Mouse (Mus musculus): ENCODE results near the gene Coq9. TPM values are rescaled to one million over a fixed set of nuclear protein-coding genes. Genes with fewer than 3 reads are reported as not detected.
"Not testable (repeated sequence)": the region's sequence is repeated elsewhere in the genome, so short reads cannot be mapped to it uniquely, and the experiment has no call there.

Gene Coq9
- polyA plus RNA-seq, 1 experiment from 2014 or later = 80.4 TPM

DNA sequence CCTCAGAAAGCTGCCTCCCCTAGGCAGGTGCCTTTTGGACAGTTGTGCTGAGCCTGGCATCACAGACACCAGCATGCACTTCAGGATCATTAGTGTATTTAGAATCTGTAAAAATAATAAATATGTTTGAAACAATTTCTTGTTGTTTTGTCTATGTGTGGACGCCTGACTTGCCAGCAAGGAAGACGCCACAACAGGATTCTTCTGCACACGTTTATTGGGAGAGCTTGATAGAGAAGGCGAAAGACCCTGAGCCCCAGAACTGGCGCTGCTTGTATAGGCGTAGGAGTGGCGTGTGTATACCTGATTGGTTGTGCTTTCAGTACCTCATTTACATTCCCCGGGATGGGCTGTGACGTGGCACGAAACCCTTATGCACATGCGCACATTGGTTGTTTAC lies 16.6 kb downstream of the Coq9 start:
- H3K9me3 ChIP-seq (ENCODE audit: control insufficient read depth, low read depth, low read length); H3K27ac ChIP-seq (ENCODE audit: low read length); H3K4me3 ChIP-seq (ENCODE audit: low read depth, low read length); H3K4me2 ChIP-seq (replicated peaks; ENCODE audit: low read depth, low read length); H3K27me3 ChIP-seq (ENCODE audit: control insufficient read depth, insufficient read depth, low read length); H3K4me1 ChIP-seq (ENCODE audit: control insufficient read depth, insufficient read depth, low read length); ATAC-seq (ENCODE audit: insufficient number of reproducible peaks, insufficient read depth, low FRiP score, low read depth); H3K9ac ChIP-seq (replicated peaks; ENCODE audit: low read depth, low read length): not testable (repeated sequence)
- 88% methylated on average over 11 of the region's 11 CpGs for WGBS
- H3K36me3 ChIP-seq (ENCODE audit: control insufficient read depth, insufficient read depth, low read length) = peaks cover 34% of the 10 kb centered on the region

DNA sequence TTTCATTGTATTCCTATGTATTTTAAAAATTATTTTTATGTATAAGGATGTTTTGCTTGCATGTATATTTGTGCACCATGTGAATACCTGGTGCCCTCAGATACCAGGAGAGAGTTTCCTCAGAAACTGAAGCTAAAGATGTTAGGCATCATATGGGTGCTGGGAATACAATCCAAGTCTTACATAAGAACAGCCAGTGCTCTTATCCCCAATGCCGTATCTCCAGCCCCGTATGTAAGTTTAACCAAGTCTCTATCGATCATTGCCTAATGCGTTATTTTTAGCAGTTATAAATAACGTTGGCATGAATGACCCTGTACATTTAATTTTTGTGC lies 18.9 kb downstream of the Coq9 start:
- Histone ChIP-seq H3K9ac (replicated peaks; ENCODE audit: low read depth, low read length) (no peak overlapping the region), H3K27me3 (ENCODE audit: control insufficient read depth, insufficient read depth, low read length) (no peaks in the 10 kb centered on the region), H3K27ac (ENCODE audit: low read length) (no peak overlapping the region), H3K36me3 (ENCODE audit: control insufficient read depth, insufficient read depth, low read length) (peaks cover 26% of the 10 kb centered on the region), H3K9me3 (ENCODE audit: control insufficient read depth, low read depth, low read length) (no peaks in the 10 kb centered on the region), H3K4me3 (ENCODE audit: low read depth, low read length) (no peak overlapping the region), H3K4me2 (replicated peaks; ENCODE audit: low read depth, low read length) (no peak overlapping the region), H3K4me1 (ENCODE audit: control insufficient read depth, insufficient read depth, low read length) (peaks cover 8% of the 10 kb centered on the region)
- no peak; the same call in 1 of the 2 replicates for ATAC-seq (ENCODE audit: insufficient number of reproducible peaks, insufficient read depth, low FRiP score, low read depth)
- WGBS = 30% methylated on average over 5 of the region's 5 CpGs

DNA sequence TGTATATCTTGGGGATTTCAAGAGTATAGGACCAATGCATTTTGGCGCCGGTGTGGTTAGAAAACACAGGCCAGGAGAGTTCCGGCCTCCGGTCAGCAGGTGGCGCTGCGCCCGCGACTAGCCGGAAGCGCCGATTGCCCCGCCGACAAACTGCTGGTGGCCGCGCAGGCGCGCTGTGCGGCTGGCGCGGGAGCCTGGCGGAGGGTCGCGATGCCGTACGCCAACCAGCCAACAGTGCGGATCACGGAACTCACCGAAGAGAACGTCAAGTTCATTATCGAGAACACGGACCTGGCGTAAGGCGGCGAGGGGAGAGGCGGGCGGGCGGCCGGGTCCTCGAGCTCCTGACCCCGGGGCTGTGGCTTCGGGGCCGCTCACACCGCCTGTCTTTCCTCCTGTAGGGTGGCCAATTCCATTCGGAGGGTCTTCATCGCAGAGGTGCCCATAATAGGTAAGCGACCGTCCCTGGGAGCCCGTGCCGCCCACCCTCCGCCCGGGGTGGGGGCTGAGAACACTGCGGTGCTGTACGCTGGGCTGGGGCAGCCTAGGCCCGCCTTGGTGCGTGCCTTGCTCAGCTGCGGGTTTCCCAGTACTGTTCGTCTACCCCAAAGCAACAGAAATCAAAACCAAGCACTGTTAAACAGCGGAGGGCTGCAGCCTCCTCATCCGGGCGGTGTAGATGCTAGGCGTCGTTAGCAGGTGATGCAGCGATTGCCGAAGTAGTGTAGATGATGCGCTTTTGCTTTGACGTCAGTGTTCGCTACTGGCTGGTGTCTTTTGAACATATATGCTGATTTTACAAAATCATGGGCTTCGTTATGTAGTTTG lies 19.4 kb downstream of the Coq9 start, which contains the start of gene Polr2c:
Polr2c (plus strand) TSS at position 105 of the 828 bp plus-strand sequence.
- peaks cover 22% of the 10 kb centered on the region for H3K36me3 ChIP-seq (ENCODE audit: control insufficient read depth, insufficient read depth, low read length)
- peak within 1 kb of the TSS; percentile 72 for H3K9ac ChIP-seq (replicated peaks; ENCODE audit: low read depth, low read length)
- ATAC-seq (ENCODE audit: insufficient number of reproducible peaks, insufficient read depth, low FRiP score, low read depth) = peak; percentile 73
- no peaks in the 10 kb centered on the region for H3K9me3 ChIP-seq (ENCODE audit: control insufficient read depth, low read depth, low read length)
- H3K27ac ChIP-seq (ENCODE audit: low read length) = peak within 1 kb of the TSS; percentile 56; the same call in 1 of the 2 replicates
- WGBS = under 1% methylated on average over 68 of the region's 68 CpGs
- peaks cover 8% of the 10 kb centered on the region for H3K4me1 ChIP-seq (ENCODE audit: control insufficient read depth, insufficient read depth, low read length)
- H3K27me3 ChIP-seq (ENCODE audit: control insufficient read depth, insufficient read depth, low read length) = no peaks in the 10 kb centered on the region
- peak within 1 kb of the TSS; percentile 64 for H3K4me3 ChIP-seq (ENCODE audit: low read depth, low read length)
- H3K4me2 ChIP-seq (replicated peaks; ENCODE audit: low read depth, low read length) = peak within 1 kb of the TSS; percentile 79

DNA sequence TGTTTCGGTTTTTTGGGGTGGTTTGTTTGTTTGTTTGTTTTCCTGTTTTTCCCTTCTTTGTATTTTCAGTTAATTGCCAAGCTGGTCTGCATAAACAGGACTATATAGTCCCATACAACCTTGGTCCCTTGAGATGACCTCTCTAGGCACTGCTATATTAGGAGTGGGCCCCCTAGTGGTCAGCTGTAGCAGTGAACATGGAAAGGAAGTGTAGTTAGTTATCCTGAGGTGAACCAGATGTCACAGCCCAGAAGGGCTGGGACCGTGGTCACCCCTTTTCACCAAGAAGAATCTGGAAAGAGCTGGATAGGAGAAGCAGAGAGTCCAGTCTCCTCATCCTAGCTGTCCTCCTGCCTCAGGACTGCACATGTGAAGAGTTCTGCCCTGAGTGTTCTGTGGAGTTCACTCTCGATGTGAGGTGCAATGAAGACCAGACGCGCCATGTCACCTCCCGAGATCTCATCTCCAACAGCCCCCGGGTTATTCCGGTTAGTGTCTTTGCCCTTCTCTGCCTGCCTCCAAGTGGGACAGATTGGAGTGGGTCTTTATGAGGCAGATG lies 23.3 kb downstream of the Coq9 start:
- Histone ChIP-seq H3K27me3 (ENCODE audit: control insufficient read depth, insufficient read depth, low read length) (no peaks in the 10 kb centered on the region), H3K36me3 (ENCODE audit: control insufficient read depth, insufficient read depth, low read length) (peaks cover 50% of the 10 kb centered on the region), H3K27ac (ENCODE audit: low read length) (no peak overlapping the region), H3K9ac (replicated peaks; ENCODE audit: low read depth, low read length) (no peak overlapping the region), H3K4me1 (ENCODE audit: control insufficient read depth, insufficient read depth, low read length) (peaks cover 8% of the 10 kb centered on the region), H3K4me3 (ENCODE audit: low read depth, low read length) (no peak overlapping the region), H3K4me2 (replicated peaks; ENCODE audit: low read depth, low read length) (no peak overlapping the region), H3K9me3 (ENCODE audit: control insufficient read depth, low read depth, low read length) (no peaks in the 10 kb centered on the region)
- ATAC-seq (ENCODE audit: insufficient number of reproducible peaks, insufficient read depth, low FRiP score, low read depth) = no peak
- WGBS = 73% methylated on average over 8 of the region's 8 CpGs

DNA sequence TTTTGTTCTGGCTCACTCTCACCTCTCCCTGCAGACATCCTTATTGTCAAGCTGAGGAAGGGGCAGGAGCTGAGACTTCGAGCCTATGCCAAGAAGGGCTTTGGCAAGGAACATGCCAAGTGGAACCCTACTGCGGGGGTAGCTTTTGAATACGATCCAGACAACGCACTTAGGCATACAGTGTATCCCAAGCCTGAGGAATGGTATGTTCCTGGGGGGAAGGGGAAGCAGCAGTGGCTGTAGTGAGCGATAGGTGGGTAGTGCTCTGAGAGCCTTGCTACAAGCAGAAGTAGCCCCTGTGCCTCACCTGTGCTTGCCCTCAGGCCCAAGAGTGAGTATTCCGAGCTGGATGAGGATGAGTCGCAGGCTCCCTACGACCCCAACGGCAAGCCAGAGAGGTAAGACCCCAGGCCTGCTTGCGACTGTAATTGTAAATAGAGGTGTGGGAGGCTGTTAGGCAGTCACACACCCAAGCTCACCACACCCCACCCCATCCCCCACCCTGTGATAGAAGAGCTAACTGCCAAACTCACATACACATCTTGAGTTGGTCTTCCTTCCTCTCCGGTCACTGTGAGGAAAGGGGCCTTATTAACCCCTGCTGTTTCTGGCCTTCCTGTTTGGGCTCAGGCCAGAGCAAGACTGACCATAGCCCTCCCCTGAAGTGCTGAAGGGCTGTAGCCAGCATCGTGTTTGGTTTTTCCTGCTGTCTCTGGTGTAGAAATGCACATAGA lies 24.5 kb downstream of the Coq9 start:
- Histone ChIP-seq H3K27me3 (ENCODE audit: control insufficient read depth, insufficient read depth, low read length) (no peaks in the 10 kb centered on the region), H3K36me3 (ENCODE audit: control insufficient read depth, insufficient read depth, low read length) (peaks cover 57% of the 10 kb centered on the region), H3K4me3 (ENCODE audit: low read depth, low read length) (no peak overlapping the region), H3K9ac (replicated peaks; ENCODE audit: low read depth, low read length) (no peak overlapping the region), H3K4me2 (replicated peaks; ENCODE audit: low read depth, low read length) (no peak overlapping the region), H3K4me1 (ENCODE audit: control insufficient read depth, insufficient read depth, low read length) (peaks cover 8% of the 10 kb centered on the region), H3K9me3 (ENCODE audit: control insufficient read depth, low read depth, low read length) (no peaks in the 10 kb centered on the region), H3K27ac (ENCODE audit: low read length) (no peak overlapping the region)
- no peak for ATAC-seq (ENCODE audit: insufficient number of reproducible peaks, insufficient read depth, low FRiP score, low read depth)
- 84% methylated on average over 12 of the region's 12 CpGs for WGBS

DNA sequence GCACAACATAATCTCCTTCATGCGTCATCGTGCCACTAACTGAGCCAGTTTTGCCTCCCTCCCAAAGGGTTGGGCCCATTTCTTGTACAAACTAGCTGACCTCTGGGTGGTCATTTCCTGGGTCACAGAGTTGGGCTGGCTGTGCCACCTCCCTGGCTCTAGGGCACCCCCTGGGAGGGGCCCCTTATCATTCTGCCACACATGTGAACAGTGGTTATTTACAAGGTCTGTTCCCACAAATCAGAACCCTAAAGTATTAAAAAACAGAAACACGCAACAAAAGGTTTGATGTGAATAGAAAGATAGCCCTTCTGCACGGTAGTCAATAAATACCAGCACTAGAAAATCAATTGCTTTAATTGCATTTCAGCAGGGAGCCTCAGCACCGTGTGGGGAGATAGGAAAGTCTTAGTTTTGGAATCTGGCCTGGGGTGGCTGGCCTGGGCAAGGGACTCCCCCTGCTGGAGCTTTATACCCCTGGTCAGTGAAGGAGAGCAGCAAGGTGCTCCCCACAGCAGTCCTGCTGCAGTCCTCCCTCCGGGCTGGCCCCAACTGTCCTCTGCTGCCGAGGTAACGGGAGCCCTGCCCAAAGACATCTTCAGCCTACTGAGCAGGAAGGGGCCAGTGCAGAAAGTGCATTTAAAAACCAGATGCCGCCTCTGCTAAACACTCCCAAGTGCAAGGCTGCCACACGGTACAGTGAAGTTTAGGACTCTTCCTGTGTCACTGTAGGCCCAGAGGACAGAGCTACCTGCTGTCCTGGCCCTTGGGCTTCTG lies 26.0 kb downstream of the Coq9 start:
- H3K27ac ChIP-seq (ENCODE audit: low read length) = no peak overlapping the region
- 74% methylated on average over 10 of the region's 10 CpGs for WGBS
- H3K4me1 ChIP-seq (ENCODE audit: control insufficient read depth, insufficient read depth, low read length) = peaks cover 3% of the 10 kb centered on the region
- no peak overlapping the region for H3K9ac ChIP-seq (replicated peaks; ENCODE audit: low read depth, low read length)
- H3K27me3 ChIP-seq (ENCODE audit: control insufficient read depth, insufficient read depth, low read length) = no peaks in the 10 kb centered on the region
- no peak for ATAC-seq (ENCODE audit: insufficient number of reproducible peaks, insufficient read depth, low FRiP score, low read depth)
- peaks cover 59% of the 10 kb centered on the region for H3K36me3 ChIP-seq (ENCODE audit: control insufficient read depth, insufficient read depth, low read length)
- H3K9me3 ChIP-seq (ENCODE audit: control insufficient read depth, low read depth, low read length) = no peaks in the 10 kb centered on the region
- H3K4me3 ChIP-seq (ENCODE audit: low read depth, low read length) = no peak overlapping the region
- H3K4me2 ChIP-seq (replicated peaks; ENCODE audit: low read depth, low read length) = no peak overlapping the region

DNA sequence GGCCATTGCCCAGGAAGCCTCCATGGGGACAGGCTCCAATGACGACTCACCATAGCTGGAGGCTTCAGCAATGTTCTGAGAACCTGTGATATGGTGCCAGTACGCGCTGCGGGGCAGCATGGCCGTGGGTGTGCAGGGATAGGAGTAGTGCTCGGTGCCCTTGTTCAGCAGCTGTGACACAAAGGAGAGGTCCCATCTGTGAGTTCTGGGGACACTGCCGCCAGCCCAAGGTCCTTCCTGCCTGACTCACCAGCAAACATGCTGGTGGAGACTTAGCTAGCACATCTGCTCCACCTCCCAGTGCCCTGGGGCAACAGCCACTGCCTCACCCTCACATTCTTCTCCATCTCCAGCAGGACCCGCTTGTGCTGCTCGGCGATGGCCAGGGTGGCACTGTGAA lies 27.2 kb downstream of the Coq9 start:
- H3K9me3 ChIP-seq (ENCODE audit: control insufficient read depth, low read depth, low read length) = no peaks in the 10 kb centered on the region
- H3K9ac ChIP-seq (replicated peaks; ENCODE audit: low read depth, low read length) = no peak overlapping the region
- H3K27ac ChIP-seq (ENCODE audit: low read length) = no peak overlapping the region
- WGBS = 81% methylated on average over 10 of the region's 10 CpGs
- H3K27me3 ChIP-seq (ENCODE audit: control insufficient read depth, insufficient read depth, low read length) = no peaks in the 10 kb centered on the region
- peaks cover 56% of the 10 kb centered on the region for H3K36me3 ChIP-seq (ENCODE audit: control insufficient read depth, insufficient read depth, low read length)
- ATAC-seq (ENCODE audit: insufficient number of reproducible peaks, insufficient read depth, low FRiP score, low read depth) = no peak
- no peak overlapping the region for H3K4me3 ChIP-seq (ENCODE audit: low read depth, low read length)
- peaks cover 7% of the 10 kb centered on the region for H3K4me1 ChIP-seq (ENCODE audit: control insufficient read depth, insufficient read depth, low read length)
- no peak overlapping the region for H3K4me2 ChIP-seq (replicated peaks; ENCODE audit: low read depth, low read length)

DNA sequence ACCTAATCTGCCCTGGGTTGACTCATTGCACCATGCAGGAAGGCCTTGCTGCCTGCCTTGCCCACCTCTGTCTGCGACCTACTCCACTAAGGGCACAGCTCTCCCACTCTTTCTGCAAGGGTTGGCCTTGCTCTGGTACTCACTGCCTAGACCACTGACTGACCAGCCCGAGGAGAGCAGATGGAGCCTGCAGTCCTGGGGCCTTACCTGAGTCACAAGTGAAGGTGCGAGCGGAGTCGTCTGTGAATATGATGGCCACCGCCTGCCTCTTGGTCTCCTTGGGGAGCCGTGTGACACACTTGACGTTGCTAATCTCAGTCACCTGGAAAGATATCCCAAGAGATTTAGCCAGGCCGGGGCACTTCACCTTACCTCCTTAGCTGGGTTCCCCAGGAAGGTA lies 28.8 kb downstream of the Coq9 start:
- no peak for ATAC-seq (ENCODE audit: insufficient number of reproducible peaks, insufficient read depth, low FRiP score, low read depth)
- Histone ChIP-seq H3K4me2 (replicated peaks; ENCODE audit: low read depth, low read length) (no peak overlapping the region), H3K36me3 (ENCODE audit: control insufficient read depth, insufficient read depth, low read length) (peaks cover 49% of the 10 kb centered on the region), H3K4me3 (ENCODE audit: low read depth, low read length) (no peak overlapping the region), H3K9ac (replicated peaks; ENCODE audit: low read depth, low read length) (no peak overlapping the region), H3K27me3 (ENCODE audit: control insufficient read depth, insufficient read depth, low read length) (no peaks in the 10 kb centered on the region), H3K9me3 (ENCODE audit: control insufficient read depth, low read depth, low read length) (no peaks in the 10 kb centered on the region), H3K4me1 (ENCODE audit: control insufficient read depth, insufficient read depth, low read length) (peaks cover 19% of the 10 kb centered on the region), H3K27ac (ENCODE audit: low read length) (no peak overlapping the region)
- 91% methylated on average over 9 of the region's 9 CpGs for WGBS
